15 mouse cellular contexts compared by ENCODE assay signal in genomic region chr9:96331146-96331545, GRCm38 (mm10).
"Had no signal": no experiment of that assay in that cellular context is flagged by ENCODE, and none has a peak within 500 bp of the region (broad histone marks: within the 10 kb centered on the region; RNA-seq: fewer than 3 reads in every experiment).

No protein-coding gene starts in this region.

- DNase-seq: kidney, postnatal 4 days; liver; lung, adult 2 months; lung, postnatal 36 days; right cerebral cortex, postnatal 14 days; thymus, adult 2 months; thymus, postnatal 25 days had no signal

- H3K4me2 ChIP-seq: limb, embryonic 12.5 days; liver, embryonic 15.5 days; neural tube, embryonic 13.5 days; stomach, embryonic 15.5 days had no signal

- H3K9me3 ChIP-seq: limb, embryonic 12.5 days; liver, embryonic 15.5 days; midbrain, embryonic 10.5 days; neural tube, embryonic 13.5 days; stomach, embryonic 15.5 days had no signal

- H3K4me3 ChIP-seq: layer of hippocampus, adult 2 months; limb, embryonic 12.5 days; liver, embryonic 15.5 days; midbrain, embryonic 10.5 days; neural tube, embryonic 13.5 days; stomach, embryonic 15.5 days had no signal

- H3K9ac ChIP-seq: limb, embryonic 12.5 days; liver, embryonic 15.5 days; neural tube, embryonic 13.5 days; stomach, embryonic 15.5 days had no signal

- ATAC-seq: lung, postnatal 0 days; midbrain, embryonic 16.5 days had no signal

- H3K27me3 ChIP-seq: limb, embryonic 12.5 days; liver, embryonic 15.5 days; neural tube, embryonic 13.5 days; stomach, embryonic 15.5 days had no signal

- H3K27ac ChIP-seq: layer of hippocampus, adult 2 months; limb, embryonic 12.5 days; liver, embryonic 15.5 days; midbrain, embryonic 10.5 days; neural tube, embryonic 13.5 days; stomach, embryonic 15.5 days had no signal

- H3K4me1 ChIP-seq: liver, embryonic 15.5 days; neural tube, embryonic 13.5 days had no signal
